Mouse (Mus musculus): ENCODE data around the gene Cfap61.
"Not testable (repeated sequence)": the region's sequence is repeated elsewhere in the genome, so short reads cannot be mapped to it uniquely, and the experiment has no call there.

Gene Cfap61

GRCm38 (mm10) chr2:145934339-145935231, at the start of gene Cfap61, which contains the start of gene Crnkl1:
Gene Cfap61, plus strand, starts transcription at chr2:145934784.
Gene Crnkl1, minus strand, starts transcription at chr2:145935014.
- peak; percentile 99 for DNase-seq (ENCODE audit: low read depth, low spot score)

GRCm38 (mm10) chr2:145884913-145885785, 49.4 kb upstream of the Cfap61 start:
- DNase-seq (ENCODE audit: low read depth, low spot score) = no peak

- peak; percentile 91 for DNase-seq (ENCODE audit: low read depth, low spot score)
Observed at GRCm38 (mm10) chr2:145887937-145888765, 46.4 kb upstream of the Cfap61 start.

- no peak for DNase-seq (ENCODE audit: low read depth, low spot score)
Observed at GRCm38 (mm10) chr2:145888766-145889480, 45.7 kb upstream of the Cfap61 start.

DNA sequence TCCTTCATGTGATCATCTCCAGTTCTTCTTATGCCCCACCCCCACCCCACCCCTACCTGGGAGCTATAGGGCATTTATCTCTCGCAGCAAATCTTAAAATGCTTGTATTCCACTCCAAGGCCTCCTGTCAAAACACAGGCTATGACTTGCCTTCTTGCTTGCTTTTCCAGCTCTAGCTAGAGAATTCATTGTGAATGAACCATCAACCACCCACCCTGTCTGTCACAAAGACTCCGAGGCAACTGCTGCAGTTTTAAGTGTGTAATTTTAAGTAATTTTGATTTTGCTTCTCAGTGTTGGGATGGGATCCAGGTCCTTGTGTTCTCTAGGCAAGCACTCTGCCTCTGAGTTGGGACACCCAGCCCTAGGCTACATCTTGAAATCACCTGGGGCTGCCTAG, 44.0 kb upstream of the Cfap61 start:
- DNase-seq (ENCODE audit: low read depth, low spot score) = no peak

DNA sequence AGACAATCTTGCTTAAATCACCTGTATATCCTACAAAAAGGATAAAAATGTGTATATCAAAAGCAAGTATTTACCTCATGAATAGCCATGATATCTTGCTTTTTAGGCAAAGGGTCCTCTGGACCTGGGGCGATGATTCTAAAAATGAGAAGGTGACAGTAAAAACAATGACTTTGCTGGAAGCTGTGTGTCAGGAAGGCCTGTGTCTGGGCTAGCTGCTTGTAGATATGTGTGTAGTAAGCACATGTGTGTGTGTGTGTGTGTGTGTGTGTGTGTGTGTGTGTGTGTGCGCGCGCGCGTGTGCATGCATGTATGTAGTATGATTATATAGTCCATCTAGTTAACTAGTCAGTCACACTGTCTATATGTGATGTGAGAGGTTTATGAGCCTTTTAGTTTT, 40.8 kb upstream of the Cfap61 start:
- DNase-seq (ENCODE audit: low read depth, low spot score) = no peak

- DNase-seq (ENCODE audit: low read depth, low spot score) = no peak
Observed at GRCm38 (mm10) chr2:145898106-145898505, 36.5 kb upstream of the Cfap61 start.

DNA sequence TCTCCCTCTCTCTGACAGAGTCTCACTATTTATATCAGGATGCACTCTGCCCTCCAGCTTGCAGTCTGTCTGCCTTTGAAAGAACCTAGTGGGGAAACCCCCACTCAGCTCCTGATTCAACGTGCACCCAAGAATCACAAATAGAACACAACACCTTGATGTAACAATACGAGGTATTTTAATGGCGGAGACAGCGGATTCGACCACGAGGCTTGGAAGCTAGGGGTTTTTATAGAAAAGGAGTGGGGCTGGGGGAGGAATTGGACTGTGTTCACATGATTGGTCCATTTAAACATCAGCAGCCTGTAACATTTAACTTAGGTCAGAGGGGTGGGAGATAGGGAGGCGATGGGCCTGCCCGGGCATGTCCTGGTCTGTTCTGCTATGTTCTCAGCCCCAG, 34.3 kb upstream of the Cfap61 start:
- DNase-seq (ENCODE audit: low read depth, low spot score) = not testable (repeated sequence)

DNA sequence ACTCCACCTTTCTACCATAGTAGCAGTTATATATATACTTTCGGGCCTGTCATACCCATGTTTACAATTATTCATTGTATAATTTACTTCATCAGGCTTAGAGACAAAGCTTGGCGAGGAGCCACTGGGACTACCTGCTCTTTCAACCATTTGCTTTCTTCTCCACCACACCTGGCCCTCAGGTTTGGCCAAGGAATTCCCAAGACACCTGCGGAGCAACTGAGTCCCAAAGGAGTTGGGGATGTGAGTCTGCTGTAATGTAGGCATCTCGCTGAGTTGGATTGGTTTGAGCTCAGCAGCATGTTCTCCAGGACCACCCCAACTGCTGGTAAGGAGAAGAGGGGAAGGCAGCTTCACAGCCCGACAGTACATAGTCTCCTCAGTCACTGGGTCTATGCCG, 32.7 kb upstream of the Cfap61 start, which contains the start of gene Naa20:
TSS of gene Naa20 (plus strand) at position 239 of the 400 bp plus-strand sequence.
- DNase-seq (ENCODE audit: low read depth, low spot score) = no peak

- DNase-seq (ENCODE audit: low read depth, low spot score) = peak; percentile 92
Observed at GRCm38 (mm10) chr2:145903061-145903901, 31.3 kb upstream of the Cfap61 start.

DNA sequence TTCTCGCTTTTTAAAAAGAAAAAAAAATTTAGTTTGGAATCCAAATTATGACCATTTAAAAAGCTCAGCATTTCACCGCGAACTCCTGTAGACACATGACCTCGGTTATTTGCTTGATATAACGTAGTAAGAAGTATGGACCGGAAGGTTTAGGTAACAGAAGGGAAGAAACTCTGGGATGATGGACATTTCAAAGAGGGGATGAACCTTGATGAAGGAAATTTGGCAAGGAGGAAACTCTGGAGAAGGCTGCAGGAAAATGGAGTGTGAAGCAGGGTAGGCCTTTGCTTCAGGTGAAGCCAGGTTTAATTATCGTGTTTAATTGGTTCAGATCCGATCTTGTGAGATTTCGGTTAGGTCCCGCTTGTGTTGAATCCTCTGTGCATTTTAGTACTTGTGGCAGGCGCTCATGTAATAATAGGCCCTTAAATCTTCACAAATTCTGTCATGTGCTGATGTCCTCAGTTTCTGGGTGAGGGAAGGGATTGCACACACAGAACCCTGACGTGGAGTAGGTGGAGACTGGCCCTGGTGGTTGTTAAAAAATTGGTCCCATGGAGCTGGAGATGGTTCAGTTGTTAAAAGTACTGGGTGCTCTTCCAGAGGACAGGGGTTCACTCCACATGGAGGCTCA, 30.5 kb upstream of the Cfap61 start:
- DNase-seq (ENCODE audit: low read depth, low spot score) = peak; percentile 54

DNA sequence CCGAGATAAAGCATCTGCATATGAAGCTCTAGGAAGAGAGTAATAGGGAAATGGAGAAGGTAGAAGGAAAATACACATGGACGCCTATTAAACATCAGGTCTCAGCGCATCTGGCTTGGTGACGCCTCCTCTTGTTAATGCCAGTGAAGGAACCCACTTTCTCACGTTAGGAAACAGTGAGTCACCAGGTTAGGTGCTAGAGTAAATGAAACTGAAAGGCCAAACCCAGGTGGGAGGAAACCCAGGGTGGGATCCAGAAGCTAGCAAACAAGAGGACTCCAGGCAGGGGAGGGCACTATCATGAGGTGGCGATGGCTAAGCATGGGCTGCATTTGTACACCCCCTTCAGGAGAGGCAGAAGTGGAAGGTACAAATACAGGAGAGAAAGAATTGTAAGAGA, 29.4 kb upstream of the Cfap61 start:
- peak; percentile 54 for DNase-seq (ENCODE audit: low read depth, low spot score)

DNA sequence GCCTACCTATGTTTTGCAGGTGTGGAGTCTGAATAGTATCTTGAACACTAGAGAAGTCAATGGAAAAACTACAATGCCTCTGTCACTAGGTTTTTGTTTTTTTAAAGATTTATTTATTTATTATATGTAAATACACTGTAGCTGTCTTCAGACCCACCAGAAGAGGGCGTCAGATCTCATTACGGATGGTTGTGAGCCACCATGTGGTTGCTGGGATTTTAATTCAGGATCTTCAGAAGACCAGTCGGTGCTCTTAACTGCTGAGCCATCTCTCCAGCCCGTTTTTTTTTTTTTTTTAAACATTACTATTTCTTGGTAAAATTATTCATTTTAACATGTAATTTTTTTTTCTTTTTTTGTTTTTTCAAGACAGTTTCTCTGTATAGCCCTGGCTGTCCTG, 28.7 kb upstream of the Cfap61 start:
- peak; percentile 17 for DNase-seq (ENCODE audit: low read depth, low spot score)

DNA sequence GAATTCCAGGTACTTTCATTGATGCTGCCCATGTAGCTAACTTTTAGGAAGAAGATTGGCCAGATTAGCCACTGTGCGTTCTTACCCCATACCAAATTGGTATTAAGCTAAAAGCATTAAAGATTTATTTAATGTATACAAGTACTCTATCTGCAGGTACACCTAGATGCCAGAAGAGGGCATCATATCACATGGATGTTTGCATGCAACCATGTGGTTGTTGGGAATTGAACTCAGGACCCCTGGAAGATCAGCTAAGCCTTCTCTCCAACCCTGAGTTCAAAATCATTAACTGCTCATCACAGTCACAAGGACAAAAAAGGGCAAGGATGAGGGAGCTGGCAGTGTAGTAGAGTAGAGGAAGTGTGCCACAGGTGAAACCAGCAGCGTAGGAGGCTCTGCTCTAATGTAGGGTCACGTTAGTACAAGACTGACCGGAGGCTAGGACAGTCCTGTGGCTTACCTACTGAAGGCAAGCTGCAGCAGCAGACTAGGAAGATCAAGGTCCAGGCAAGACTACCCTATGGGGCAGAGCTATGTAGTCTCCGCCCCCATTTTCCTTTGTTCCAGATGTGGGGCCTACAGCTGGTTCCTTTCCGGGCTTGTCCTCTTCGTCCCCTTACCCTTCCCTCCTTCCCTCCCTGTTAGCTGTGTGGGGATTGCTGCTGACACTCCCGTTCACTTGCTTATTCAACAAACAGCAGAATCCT, 13.5 kb upstream of the Cfap61 start:
- peak; percentile 37 for DNase-seq (ENCODE audit: low read depth, low spot score)

DNA sequence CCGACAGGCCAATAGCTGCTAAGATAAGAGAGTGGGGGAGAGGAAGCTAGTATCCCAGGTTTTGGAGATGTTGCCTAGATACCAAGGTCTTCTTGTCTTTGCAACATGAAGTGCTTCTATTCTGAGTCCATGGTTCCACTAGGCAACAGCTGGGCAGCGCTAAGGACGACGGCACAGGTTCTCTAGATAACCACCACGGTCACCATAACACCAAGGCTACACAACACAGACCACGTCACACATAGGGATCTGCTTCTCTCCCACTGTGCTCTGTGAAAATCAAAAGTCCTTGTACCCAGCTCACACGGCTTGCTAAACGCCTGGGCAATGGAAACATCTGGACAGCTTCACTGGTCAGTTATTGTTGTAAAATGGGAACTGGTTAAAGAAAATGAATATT, 2.4 kb downstream of the Cfap61 start:
- DNase-seq (ENCODE audit: low read depth, low spot score) = no peak

- no peak for DNase-seq (ENCODE audit: low read depth, low spot score)
Observed at GRCm38 (mm10) chr2:145941403-145941802, 6.8 kb downstream of the Cfap61 start.

- no peak for DNase-seq (ENCODE audit: low read depth, low spot score)
Observed at GRCm38 (mm10) chr2:145944286-145944685, 9.7 kb downstream of the Cfap61 start.

DNA sequence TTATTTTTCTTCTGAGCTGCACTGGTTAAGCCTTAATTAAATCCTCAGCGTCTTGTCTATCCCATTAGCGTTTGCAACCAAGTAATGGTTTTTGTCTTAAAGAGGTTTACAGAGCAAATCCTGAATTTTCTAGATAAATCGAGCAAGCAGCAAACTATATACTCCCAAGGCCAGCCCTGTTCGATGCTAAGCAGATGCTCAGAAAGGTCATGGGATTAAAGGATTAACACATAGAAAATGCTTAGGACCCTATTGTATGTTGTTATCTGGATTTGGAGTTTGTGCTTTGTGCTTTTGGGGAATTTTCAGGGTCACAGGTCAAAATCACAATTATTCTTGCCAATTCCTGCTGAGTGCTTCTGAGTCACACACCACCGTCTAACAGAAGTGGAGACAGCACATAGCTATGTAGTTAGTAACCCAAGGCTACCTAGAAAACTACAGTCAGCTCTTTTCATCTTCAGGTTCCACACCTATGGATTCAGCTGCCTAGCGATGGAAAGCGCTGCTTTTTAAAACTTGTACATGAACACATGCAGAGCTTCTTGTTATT, 13.9 kb downstream of the Cfap61 start:
- DNase-seq (ENCODE audit: low read depth, low spot score) = peak; percentile 89

All from 3T3-L1 (cell line).